Mouse (Mus musculus) heart, embryonic 10.5 days (tissue): Measurements from ENCODE around the gene Klk9. TPM values are rescaled to one million over a fixed set of nuclear protein-coding genes. Genes with fewer than 3 reads are reported as not detected.

ENCODE experiments used
- DNase-seq: peaks from one replicate; pipeline ENCODE4 v3.0.0-alpha.2; 2017; ENCODE audit warnings: low spot score
- H3K27ac ChIP-seq: fragments of 300-500 bp; sonication (generic); 2 replicates; pipeline ENCODE4 v1.5.1; 2016; ENCODE audit warnings: mild to moderate bottlenecking
- H3K27me3 ChIP-seq: fragments of 300-500 bp; sonication (generic); 2 replicates; pipeline ENCODE4 v1.6.1; 2016; ENCODE audit warnings: mild to moderate bottlenecking; ENCODE audit not compliant: poor library complexity, insufficient read depth, severe bottlenecking
- H3K36me3 ChIP-seq: fragments of 300-500 bp; sonication (generic); 2 replicates; pipeline ENCODE4 v1.6.1; 2016; ENCODE audit warnings: mild to moderate bottlenecking, moderate library complexity
- H3K4me1 ChIP-seq: fragments of 300-500 bp; sonication (generic); 2 replicates; pipeline ENCODE4 v1.6.1; 2016; ENCODE audit warnings: mild to moderate bottlenecking
- H3K4me3 ChIP-seq: fragments of 300-500 bp; sonication (generic); 2 replicates; pipeline ENCODE4 v1.5.1; 2016; ENCODE audit warnings: mild to moderate bottlenecking, moderate library complexity
- H3K9me3 ChIP-seq: fragments of 300-500 bp; sonication (generic); 2 replicates; pipeline ENCODE4 v1.6.1; 2016; ENCODE audit warnings: mild to moderate bottlenecking, moderate library complexity
- WGBS: fragments of 180-500 bp; shearing (Covaris S2); methylation state at CpG from one replicate; pipeline ENCODE4 v1.1.7; 2016; 5-methylcytosine and 5-hydroxymethylcytosine counted together
- polyA plus RNA-seq: library from polyadenylated mRNA; unstranded; fragments of >200 nt; fragmentation: Nextera tagmentation; extraction: Ambion mirVana; gene quantifications from 2 replicates; pipeline ENCODE4 v1.2.1, GENCODE M21; 2016

The Klk9 gene
- polyA plus RNA-seq, 1 experiment from 2014 or later = not detected

DNA sequence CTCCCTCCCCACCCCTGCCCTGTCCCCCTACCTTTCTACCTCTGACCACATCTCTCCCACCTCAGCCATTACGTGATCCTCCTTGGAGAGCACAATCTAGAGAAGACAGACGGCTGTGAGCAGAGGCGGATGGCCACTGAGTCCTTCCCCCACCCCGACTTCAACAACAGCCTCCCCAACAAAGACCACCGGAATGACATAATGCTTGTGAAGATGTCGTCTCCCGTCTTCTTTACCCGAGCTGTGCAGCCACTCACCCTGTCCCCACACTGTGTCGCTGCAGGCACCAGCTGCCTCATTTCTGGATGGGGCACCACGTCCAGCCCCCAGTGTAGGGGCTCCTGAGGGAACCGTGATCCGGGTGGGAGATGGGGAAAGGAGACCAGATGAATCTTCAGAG is 14.3 kb upstream of the Klk9 start:
- H3K27ac ChIP-seq = no peak overlapping the region
- 82% methylated on average over 12 of the region's 12 CpGs for WGBS
- H3K27me3 ChIP-seq = peaks cover 16% of the 10 kb centered on the region
- no peak overlapping the region for H3K4me3 ChIP-seq
- no peaks in the 10 kb centered on the region for H3K36me3 ChIP-seq
- H3K4me1 ChIP-seq = peaks cover 6% of the 10 kb centered on the region; the same call in 1 of the 2 replicates
- peak; percentile 65 for DNase-seq
- no peaks in the 10 kb centered on the region for H3K9me3 ChIP-seq

DNA sequence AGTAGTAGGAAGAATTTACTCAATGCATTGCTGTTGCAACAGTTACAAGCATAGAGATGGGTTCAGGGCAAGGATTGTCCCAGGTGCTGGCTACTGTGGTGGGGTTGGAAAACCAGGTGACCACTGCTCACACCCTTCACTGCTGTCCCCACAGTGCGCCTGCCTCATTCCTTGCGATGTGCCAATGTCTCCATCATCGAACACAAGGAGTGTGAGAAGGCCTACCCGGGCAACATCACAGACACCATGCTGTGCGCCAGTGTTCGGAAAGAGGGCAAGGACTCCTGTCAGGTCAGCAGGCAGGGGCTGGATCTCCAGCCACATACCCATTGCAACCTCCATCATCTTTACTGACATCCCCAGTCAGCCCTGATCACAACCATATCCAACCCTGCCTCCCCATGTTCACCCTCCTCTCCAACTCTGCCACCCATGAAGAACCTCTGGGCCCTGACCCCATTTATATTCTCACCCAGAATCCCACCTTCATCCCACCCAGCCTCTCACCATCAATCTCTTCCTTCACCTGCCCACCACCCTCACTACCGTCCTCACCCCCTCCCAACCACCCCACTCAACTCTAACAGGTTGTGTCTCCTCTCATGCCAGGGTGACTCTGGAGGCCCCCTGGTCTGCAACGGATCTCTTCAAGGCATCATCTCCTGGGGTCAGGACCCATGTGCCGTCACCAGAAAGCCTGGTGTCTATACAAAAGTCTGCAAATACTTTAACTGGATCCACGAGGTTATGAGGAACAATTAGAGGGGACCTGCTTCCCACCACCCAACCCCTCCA is 13.3 kb upstream of the Klk9 start:
- Histone ChIP-seq H3K27me3 (peaks cover 25% of the 10 kb centered on the region), H3K27ac (no peak overlapping the region), H3K4me3 (no peak overlapping the region), H3K4me1 (peaks cover 11% of the 10 kb centered on the region), H3K9me3 (no peaks in the 10 kb centered on the region), H3K36me3 (no peaks in the 10 kb centered on the region)
- DNase-seq = no peak
- WGBS = 77% methylated on average over 10 of the region's 10 CpGs

DNA sequence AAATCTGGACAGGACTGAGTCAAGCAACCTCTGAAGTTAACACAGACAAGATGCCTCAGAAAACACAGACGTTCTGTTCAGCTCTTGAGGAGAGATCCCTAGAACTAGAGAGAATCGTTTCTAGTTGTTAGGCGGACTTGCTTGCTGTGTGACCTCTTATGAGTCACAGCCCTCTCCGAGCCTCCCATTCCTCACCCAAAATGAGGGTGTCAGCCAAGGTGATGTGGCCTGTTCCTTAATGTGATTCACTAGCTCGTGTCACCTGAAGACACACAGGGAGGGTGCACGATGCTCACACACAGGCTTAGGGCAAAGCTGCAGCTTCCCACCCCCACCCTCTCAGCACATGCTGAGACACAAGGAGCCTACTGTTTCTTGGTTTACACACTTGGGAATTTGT is 11.4 kb upstream of the Klk9 start:
- no peaks in the 10 kb centered on the region for H3K36me3 ChIP-seq
- H3K4me1 ChIP-seq = peaks cover 7% of the 10 kb centered on the region
- H3K4me3 ChIP-seq = no peak overlapping the region
- H3K9me3 ChIP-seq = no peaks in the 10 kb centered on the region
- no peak for DNase-seq
- no peak overlapping the region for H3K27ac ChIP-seq
- 51% methylated on average over 6 of the region's 6 CpGs for WGBS
- H3K27me3 ChIP-seq = peaks cover 40% of the 10 kb centered on the region

DNA sequence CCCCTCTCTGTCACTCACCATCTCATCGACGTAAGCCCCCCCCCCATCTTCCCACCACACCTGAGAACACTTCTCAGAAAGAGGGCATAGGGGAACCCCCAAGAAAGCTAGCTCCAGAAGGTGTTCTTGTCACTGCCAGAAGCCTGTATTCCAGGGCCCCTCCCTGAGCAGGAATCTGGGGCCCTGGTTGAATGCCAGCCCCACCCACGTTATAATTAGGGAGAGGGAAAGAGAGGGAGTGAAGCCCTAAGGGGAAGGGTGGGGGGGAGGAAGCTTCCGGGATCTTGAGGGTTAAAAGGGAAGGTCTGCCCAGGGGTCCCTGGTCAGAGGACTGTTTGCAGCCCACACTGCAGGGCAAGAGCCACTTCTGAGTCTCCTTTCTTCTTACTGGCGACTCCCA is 10.9 kb upstream of the Klk9 start, which contains the start of gene Klk10:
Gene Klk10, plus strand, starts transcription at position 290 of the 400 bp plus-strand sequence.
- Histone ChIP-seq H3K9me3 (no peaks in the 10 kb centered on the region), H3K4me3 (no peak within 1 kb of the TSS), H3K36me3 (no peaks in the 10 kb centered on the region), H3K27me3 (peaks cover 40% of the 10 kb centered on the region), H3K27ac (no peak within 1 kb of the TSS), H3K4me1 (peaks cover 7% of the 10 kb centered on the region)
- no peak for DNase-seq
- WGBS = 40% methylated on average over 5 of the region's 5 CpGs

DNA sequence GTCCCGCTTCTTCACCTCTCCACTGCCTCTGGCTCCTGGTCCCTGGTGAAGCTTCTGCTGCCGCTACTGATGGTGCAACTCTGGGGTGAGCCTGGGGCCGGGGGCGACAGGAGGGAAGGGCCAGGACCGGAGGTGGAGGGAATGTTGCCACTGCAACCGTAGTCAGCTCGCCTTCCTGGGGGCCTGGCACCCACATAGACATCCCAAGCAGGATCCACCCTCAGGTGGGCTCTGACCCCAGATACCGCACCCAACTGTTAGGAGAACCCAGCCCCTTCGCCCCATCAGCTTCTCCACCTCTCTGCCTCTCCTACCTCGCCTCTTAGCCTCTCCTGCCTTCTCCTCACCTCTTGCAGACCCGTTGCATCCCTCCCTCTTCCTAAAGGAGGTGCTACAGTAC is 10.2 kb upstream of the Klk9 start:
- no peak for DNase-seq
- WGBS = 75% methylated on average over 11 of the region's 11 CpGs
- Histone ChIP-seq H3K4me3 (no peak overlapping the region), H3K27ac (no peak overlapping the region), H3K4me1 (peaks cover 7% of the 10 kb centered on the region), H3K36me3 (no peaks in the 10 kb centered on the region), H3K27me3 (peaks cover 40% of the 10 kb centered on the region), H3K9me3 (no peaks in the 10 kb centered on the region)

DNA sequence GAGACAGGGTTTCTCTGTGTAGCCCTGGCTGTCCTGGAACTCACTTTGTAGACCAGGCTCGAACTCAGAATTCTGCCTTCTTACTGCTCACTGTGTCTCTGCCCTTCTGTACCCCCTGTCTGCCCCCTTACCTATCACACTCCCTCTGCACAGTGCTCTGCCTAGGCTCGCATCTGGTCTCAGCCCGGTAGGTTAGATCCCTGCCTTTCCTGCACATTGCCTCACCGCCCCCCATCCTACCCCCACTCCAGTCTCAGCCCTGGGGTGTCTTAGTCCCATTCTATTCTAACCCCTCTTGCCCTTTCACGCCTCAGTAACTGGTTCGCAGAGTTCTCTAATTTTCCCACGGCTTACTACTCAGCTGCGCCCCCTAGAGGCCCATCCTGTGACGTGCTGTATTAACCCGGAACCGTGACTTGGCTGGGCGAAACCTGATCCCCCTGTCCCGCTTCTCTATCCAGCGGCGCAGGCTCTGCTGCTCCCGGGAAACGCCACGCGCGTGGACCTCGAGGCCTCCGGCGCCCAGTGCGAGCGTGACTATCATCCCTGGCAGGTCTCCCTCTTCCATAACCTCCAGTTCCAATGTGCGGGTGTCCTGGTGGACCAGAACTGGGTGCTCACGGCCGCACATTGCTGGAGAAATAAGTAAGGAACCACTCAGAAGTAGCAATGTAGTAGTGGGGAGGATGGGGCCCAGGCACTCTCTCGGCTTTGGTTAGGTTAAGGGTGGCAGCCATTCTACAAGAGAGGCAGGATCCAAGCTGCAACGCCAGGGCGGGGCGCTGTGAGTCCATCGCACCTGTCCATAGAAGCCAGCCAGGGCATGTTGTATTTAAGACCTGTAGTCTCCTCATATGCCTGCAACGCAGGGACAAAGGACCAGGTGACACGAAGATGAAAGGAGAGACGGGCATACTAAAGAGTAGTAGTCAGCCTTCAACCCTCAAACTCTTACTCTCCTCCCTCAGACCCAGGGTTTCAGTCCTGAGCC is 9.1 kb upstream of the Klk9 start:
- H3K4me3 ChIP-seq = peak overlapping the region; percentile 52
- peaks cover 40% of the 10 kb centered on the region for H3K27me3 ChIP-seq
- peaks cover 7% of the 10 kb centered on the region for H3K4me1 ChIP-seq
- peak; percentile 87 for DNase-seq
- H3K27ac ChIP-seq = 0 out of 2 replicates have a peak overlapping the region, but pooled peaks have one; percentile 52
- H3K9me3 ChIP-seq = no peaks in the 10 kb centered on the region
- H3K36me3 ChIP-seq = no peaks in the 10 kb centered on the region
- WGBS = 8% methylated on average over 36 of the region's 36 CpGs

DNA sequence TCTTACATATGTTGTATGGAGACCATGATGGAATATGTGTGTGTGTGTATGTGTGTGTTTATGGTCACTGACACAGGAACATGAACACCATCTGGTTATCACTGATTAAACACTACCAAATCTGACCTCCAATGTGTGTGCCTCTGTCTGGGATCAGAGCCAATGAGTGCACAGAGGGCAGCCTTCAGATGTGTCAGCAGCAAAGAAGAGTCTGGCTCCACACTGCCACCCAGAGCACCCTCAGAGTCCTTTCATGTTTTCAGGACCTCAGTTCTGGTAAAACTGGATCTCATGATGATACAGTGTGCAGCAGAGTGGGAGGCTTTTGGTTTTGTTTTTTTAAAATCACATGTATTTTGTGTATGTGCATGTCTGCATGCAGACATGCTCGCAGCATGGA is 6.4 kb upstream of the Klk9 start:
- H3K36me3 ChIP-seq = no peaks in the 10 kb centered on the region

DNA sequence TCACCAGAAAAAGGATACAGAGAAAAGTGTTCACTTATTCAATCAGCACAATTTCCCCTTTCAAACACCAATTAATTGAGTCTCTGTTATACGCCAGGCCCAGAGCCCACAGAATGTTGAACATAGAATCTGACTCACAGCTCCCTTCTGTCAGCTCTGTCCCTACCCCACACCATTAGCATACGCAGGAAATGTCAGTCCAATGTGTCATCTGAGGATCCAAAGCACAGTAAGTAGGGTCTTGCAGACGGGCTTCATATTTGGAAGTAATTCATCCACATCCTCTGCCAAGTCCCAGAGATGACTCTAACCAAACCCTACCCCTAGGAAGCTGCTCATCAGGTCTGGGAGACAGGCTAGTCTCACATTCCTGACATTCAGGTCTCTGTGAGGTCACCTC is 3.6 kb upstream of the Klk9 start:
- WGBS = 70% methylated on average over 3 of the region's 3 CpGs
- Histone ChIP-seq H3K4me3 (no peak overlapping the region), H3K27me3 (peaks cover 18% of the 10 kb centered on the region), H3K4me1 (no peaks in the 10 kb centered on the region), H3K27ac (no peak overlapping the region), H3K9me3 (no peaks in the 10 kb centered on the region), H3K36me3 (no peaks in the 10 kb centered on the region)
- DNase-seq = no peak

More for the DNA sequence above, 6.4 kb upstream of the Klk9 start:
- peaks cover 7% of the 10 kb centered on the region for H3K4me1 ChIP-seq
- no peak overlapping the region for H3K27ac ChIP-seq
- H3K9me3 ChIP-seq = no peaks in the 10 kb centered on the region
- DNase-seq = no peak
- H3K27me3 ChIP-seq = peaks cover 40% of the 10 kb centered on the region
- 77% methylated on average over 1 of the region's 1 CpGs for WGBS
- H3K4me3 ChIP-seq = no peak overlapping the region

DNA sequence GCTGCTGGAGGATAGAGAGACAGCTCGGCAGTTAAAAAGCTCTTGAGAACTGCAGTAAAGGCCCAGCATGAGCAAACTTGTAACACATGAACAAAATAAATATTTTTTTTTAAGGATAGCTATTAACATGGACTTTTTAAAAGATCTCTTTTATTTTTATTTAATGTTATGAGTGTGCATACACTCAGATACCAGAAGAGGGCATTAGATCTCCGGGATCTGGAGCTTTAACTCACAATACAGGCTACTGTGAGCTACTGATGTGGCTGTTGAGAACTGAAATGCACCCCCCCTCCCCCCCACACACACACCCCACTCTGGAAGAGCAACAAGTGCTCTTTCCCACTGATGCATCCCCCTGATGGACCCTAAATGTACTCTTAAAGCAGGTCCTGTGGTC is 2.4 kb upstream of the Klk9 start:
- no peaks in the 10 kb centered on the region for H3K36me3 ChIP-seq
- no peak overlapping the region for H3K27ac ChIP-seq
- H3K9me3 ChIP-seq = no peaks in the 10 kb centered on the region
- H3K27me3 ChIP-seq = peaks cover 12% of the 10 kb centered on the region
- DNase-seq = no peak
- 61% methylated on average over 2 of the region's 2 CpGs for WGBS
- no peaks in the 10 kb centered on the region for H3K4me1 ChIP-seq
- H3K4me3 ChIP-seq = no peak overlapping the region

DNA sequence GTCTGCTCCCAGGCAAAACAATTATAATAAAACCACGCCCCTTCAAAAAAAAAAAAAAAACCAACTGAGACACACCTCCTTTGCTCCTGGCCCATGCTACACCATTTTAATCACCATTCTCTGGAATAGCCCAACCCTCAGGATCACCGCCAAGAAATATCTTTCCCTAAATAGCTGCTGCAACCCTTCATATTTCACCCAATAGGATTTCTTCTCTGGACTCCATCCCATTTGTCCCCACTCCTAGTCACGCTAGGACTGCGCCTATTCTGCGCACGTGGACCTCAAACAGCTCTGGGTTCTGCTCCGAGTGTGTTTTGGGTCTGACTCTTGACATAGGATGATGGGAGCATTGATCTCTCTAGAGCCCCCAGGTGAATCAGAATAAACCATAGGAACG is 4.7 kb downstream of the Klk9 start:
- 9% methylated on average over 8 of the region's 8 CpGs for WGBS
- H3K9me3 ChIP-seq = no peaks in the 10 kb centered on the region
- no peak for DNase-seq
- H3K27me3 ChIP-seq = peaks cover 54% of the 10 kb centered on the region
- no peak overlapping the region for H3K27ac ChIP-seq
- H3K4me1 ChIP-seq = peaks cover 12% of the 10 kb centered on the region; the same call in 1 of the 2 replicates
- H3K36me3 ChIP-seq = no peaks in the 10 kb centered on the region
- peak overlapping the region; percentile 68 for H3K4me3 ChIP-seq

DNA sequence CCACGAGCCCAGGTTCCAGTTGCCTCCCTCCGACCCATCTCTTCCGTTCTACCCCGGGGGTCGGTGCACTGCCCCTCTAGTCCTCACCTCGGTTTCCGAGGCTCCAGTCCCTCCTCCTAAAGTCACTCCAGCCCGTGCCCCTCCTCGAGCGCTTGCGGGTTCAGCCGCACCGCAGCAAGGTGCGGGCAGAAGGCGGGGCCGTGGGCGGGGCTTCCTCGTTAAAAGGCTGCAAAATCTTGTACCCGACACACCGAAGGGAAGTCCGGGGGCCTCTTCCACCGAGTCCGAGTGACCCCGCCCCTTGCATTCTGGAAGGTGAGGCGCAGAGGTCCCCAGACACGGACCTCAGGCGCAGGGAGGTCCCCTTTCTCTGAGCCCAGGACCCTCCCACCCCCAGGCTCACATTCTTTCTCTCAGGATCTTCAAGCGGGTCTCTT is 5.7 kb downstream of the Klk9 start, which contains the start of gene Klk8:
Gene Klk8, plus strand, starts transcription at position 245 of the 437 bp plus-strand sequence.
- under 1% methylated on average over 28 of the region's 28 CpGs for WGBS
- DNase-seq = no peak

DNA sequence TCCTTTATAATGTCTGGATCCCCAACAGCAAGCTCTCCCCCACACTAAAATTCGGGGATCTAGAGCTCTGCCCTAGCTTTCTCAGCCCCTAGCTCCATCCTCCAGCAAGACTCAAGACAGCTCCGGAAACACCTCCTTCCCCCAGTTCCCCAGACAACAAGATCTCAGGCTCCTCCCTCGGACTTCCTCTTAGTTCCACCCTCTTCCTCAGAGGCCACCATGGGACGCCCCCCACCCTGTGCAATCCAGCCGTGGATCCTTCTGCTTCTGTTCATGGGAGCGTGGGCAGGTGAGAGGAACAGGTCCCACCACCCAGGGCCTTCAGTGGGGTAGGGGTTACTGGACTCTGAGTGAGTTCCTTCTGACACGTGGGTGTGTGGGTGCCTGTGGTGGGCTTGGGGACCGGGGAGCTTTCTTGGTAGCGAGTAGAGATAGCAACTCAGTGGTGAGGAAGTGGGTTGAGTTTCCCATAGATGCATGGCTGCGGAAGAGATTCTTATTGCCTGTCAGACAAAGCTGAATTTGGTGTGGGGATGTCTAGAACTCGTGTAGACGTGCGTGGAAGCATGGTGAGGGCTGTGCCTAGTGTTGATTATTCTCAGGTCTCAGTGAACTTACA is 6.3 kb downstream of the Klk9 start:
- 33% methylated on average over 13 of the region's 13 CpGs for WGBS
- DNase-seq = no peak

More for the DNA sequence above, 5.7 kb downstream of the Klk9 start, which contains the start of gene Klk8:
- H3K4me1 ChIP-seq = peaks cover 12% of the 10 kb centered on the region; the same call in 1 of the 2 replicates
- H3K9me3 ChIP-seq = no peaks in the 10 kb centered on the region
- H3K36me3 ChIP-seq = no peaks in the 10 kb centered on the region
- H3K27ac ChIP-seq = 0 out of 2 replicates have a peak within 1 kb of the TSS, but pooled peaks have one; percentile 38
- peak within 1 kb of the TSS; percentile 68 for H3K4me3 ChIP-seq
- H3K27me3 ChIP-seq = peaks cover 54% of the 10 kb centered on the region

More for the DNA sequence above, 6.3 kb downstream of the Klk9 start:
- Histone ChIP-seq H3K27ac (no peak overlapping the region), H3K4me1 (peaks cover 12% of the 10 kb centered on the region; the same call in 1 of the 2 replicates), H3K36me3 (no peaks in the 10 kb centered on the region), H3K4me3 (peak overlapping the region; percentile 68), H3K9me3 (no peaks in the 10 kb centered on the region), H3K27me3 (peaks cover 54% of the 10 kb centered on the region)
